Mouse (Mus musculus) lung, adult 2 months (tissue): ENCODE results near the gene Ndufaf2.

Source experiments
- CTCF ChIP-seq: fragments of 200-500 bp; IDR thresholded peaks from 2 replicates; pipeline ENCODE4 v1.5.1; 2011; ENCODE audit warnings: mild to moderate bottlenecking, low read length, control low read depth; ENCODE audit not compliant: insufficient read depth
- POLR2A ChIP-seq: fragments of 200-500 bp; IDR thresholded peaks from 2 replicates; pipeline ENCODE4 v1.6.1; 2011; ENCODE audit warnings: low read depth, mild to moderate bottlenecking, control low read depth, low read length, borderline replicate concordance; ENCODE audit errors: extremely low read depth

- no peak for TF ChIP-seq CTCF
- TF ChIP-seq POLR2A = no peak
These were observed 6.2 kb upstream of the Ndufaf2 start for GRCm38 (mm10) chr13:108164621-108165020.
